Mouse (Mus musculus): Measurements from ENCODE around the gene Fam83d.
"Not testable (repeated sequence)": the region's sequence is repeated elsewhere in the genome, so short reads cannot be mapped to it uniquely, and the experiment has no call there.

DNA sequence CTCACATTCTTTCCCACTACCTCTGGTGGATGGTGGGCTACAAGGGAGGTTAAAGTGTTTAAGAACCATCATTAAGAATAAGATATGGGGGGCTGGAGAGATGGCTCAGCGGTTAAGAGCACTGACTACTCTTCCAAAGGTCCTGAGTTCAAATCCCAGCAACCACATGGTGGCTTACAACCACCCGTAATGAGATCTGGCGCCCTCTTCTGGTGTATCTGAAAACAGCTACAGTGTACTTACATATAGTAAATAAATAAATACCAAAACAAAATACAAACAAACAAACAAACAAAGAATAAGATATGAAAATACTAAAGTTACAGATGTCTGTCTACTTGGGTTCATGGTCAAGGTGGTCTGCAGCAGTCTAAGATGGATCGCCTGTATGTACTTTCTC, 31.6 kb upstream of the Fam83d start:
- TF ChIP-seq CTCF (IDR thresholded peaks at IDR 0.05; ENCODE audit: control insufficient read depth, insufficient read depth, insufficient replicate concordance, low read depth, low read length); POLR2A (IDR thresholded peaks at IDR 0.05; ENCODE audit: control insufficient read depth, low read depth, low read length): not testable (repeated sequence)
